Mouse (Mus musculus) induced T-regulatory cell, adult 2 months (primary cell): Measurements from ENCODE around the gene D2hgdh.
A peak's percentile ranks its signal among the peaks of the same experiment; 100 is the strongest.
"Not testable (repeated sequence)": the region's sequence is repeated elsewhere in the genome, so short reads cannot be mapped to it uniquely, and the experiment has no call there.

ENCODE experiments used
- DNase-seq: peaks from one replicate; pipeline ENCODE4 v3.0.0-alpha.2; 2012; ENCODE audit warnings: low read depth

Gene D2hgdh

DNA sequence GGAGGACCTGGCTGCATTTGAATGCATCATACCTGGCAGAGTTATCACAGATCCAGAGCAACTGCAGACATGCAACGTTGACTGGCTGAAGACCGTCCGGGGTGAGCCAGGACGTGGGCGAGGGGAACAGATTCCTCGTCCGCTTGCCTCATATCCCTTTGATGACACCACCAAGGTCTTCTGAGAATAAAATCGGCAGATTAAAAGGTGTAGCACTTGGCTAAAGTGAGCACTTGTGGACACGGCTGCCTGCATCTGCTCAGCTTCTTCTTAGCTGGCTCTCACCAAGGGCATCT lies 1.8 kb downstream of the D2hgdh start:
- DNase-seq: no peak

GRCm38 (mm10) chr1:93832754-93833360 lies 8.1 kb downstream of the D2hgdh start:
- DNase-seq: peak; percentile 26

GRCm38 (mm10) chr1:93834671-93835150 lies 10.0 kb downstream of the D2hgdh start:
- DNase-seq: no peak

DNA sequence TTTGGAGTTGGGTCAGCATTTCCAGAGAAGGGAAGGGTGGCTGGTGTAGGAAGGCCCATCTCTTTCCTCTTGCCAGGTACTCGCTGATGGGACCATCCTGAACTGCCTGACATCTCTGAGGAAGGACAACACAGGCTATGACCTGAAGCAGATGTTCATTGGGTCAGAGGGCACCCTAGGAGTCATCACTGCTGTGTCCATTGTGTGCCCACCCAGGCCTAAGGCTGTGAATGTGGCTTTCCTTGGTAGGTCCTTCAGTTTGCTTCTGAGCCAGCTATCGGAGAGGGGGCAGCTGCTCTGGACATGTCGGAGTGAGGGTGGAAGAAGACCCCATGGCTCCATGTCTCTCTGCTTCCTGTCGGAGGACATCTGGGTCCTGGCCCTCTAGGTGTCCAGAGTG lies 10.5 kb downstream of the D2hgdh start:
- no peak for DNase-seq

DNA sequence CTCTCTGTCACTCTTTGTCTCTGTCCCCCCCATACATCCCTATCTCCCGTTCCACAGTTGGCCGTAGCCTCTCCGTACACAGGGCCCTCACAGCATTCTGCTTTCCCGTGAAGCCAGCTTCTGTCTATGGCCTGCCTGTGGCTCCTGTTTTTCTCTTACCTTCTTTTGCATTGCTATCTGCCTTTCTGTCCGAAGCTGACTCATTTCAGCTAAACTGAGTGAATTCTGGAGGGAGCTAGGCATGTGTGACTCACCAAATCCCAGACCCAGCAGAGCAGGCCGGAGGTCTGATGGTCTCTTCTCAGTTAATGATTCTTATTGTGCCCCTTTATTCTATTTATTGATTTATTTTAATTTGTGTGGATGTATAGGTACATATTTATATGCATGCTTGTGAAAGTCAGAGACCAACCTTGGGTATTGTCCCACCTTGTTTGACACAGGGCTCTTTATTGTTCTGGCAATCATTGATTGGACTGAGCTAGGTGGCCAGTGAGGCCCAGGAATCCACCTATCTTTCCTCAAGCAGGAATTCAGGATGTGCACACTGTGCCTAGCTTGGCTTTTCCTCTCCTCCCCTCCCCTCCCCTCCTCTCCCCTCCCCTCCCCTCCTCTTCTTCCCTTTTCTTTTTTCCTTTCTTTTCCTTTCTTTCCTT lies 11.3 kb downstream of the D2hgdh start:
- DNase-seq: no peak

DNA sequence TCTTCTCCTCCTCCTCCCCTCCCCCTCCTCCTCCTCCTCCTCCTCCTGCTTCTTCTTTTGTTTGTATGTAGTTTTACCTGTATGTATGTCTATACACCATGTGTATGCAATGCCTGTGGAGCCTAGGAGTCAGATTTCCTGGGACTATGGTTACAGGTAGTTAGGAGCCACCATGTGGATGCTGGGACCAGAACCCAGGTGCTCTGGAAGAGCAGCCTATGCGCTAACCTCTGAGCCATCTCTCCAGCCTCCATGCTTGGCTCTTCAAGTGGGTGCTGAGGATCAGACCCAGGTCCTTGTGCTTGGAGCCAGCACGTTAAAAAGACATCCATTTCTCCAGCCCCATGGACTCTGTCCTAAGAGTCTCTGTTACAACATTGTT lies 11.8 kb downstream of the D2hgdh start:
- no peak for DNase-seq

- DNase-seq: no peak
These were observed 12.6 kb downstream of the D2hgdh start for GRCm38 (mm10) chr1:93837335-93837734.

DNA sequence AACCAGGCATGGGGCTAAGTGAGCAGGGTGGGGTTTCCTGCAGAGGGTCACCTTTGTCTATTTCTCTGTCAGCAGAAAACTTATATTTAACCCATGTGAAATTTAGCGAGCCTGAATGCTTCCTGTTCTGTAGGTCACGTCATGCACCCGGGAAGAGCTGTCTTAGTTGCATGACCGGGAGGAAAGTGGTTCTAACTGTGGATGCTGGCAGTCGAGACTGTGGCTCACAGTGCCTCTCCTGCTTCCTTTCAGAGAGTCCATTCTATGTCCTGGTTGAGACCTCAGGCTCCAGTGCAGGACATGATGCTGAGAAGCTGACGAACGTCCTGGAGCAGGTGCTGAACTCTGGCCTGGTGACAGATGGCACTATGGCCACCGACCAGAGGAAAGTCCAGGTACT lies 13.9 kb downstream of the D2hgdh start:
- DNase-seq: not testable (repeated sequence)

- not testable (repeated sequence) for DNase-seq
These were observed 21.2 kb downstream of the D2hgdh start for GRCm38 (mm10) chr1:93845766-93846366.

GRCm38 (mm10) chr1:93855790-93856189 lies 31.1 kb downstream of the D2hgdh start:
- not testable (repeated sequence) for DNase-seq

GRCm38 (mm10) chr1:93857370-93857769 lies 32.7 kb downstream of the D2hgdh start:
- DNase-seq: no peak

GRCm38 (mm10) chr1:93857991-93858390 lies 33.3 kb downstream of the D2hgdh start:
- no peak for DNase-seq

DNA sequence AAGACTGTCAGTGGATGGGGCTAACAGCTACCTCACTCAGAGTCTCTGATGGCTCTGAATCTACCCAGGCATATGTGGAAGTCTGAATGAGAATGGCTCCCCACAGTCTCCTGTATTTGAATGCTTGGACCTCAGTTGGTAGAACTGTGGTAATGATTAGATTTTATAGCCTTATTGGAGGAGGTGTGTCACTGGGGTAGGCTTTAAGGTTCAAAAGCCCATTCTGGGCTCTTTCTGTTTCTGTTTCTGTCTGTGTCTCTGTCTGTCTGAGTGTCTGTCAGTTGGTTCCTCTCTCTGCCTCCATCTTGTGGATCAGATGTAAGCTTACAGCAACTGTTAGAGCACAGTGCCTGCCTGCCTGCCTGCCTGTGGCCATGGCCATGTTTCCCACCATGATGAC lies 34.9 kb downstream of the D2hgdh start:
- peak; percentile 6 for DNase-seq

GRCm38 (mm10) chr1:93861048-93861447 lies 36.3 kb downstream of the D2hgdh start, which contains the start of gene Gal3st2:
TSS of gene Gal3st2 (plus strand) at chr1:93861306.
- not testable (repeated sequence) for DNase-seq

DNA sequence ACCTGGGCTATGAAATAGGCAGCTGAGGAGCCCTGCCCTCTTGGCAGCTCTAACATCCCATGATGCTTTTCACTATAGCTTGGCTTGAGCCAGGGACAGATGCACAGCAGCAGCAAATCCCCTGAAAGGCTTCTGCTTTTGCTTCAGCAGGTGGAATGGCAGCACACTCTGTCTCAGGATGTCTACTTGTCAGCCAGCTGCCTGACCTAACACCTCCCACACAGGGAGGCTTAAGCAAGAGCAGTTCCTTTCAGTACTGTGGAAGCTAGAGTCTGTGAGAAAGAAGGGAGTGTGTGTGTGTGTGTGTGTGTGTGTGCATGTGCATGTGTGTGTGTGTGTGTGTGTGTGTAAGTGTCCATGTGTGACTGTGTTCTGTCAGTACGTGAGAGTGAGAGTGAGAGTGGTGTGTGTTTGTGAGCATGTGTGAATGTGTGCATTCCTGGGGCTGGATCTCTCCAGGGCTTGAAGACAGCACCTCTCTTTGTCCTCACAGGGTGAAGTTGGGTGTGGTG lies 46.9 kb downstream of the D2hgdh start:
- not testable (repeated sequence) for DNase-seq

DNA sequence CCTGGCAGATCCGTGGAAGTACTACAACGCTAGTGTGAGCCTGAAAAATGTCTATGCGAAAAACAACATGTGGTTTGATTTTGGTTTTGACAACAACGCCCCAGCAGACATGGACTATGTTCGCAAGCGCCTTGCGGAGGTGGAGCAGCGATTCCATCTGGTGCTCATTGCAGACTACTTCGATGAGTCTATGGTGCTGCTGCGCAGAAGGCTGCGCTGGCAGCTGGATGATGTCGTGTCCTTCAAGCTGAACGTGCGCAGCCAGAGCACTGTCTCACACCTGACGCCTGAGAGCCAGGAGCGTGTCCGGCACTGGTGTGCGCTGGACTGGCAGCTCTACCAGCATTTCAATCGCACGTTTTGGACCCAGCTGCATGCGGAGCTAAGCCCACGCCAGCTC lies 49.7 kb downstream of the D2hgdh start:
- not testable (repeated sequence) for DNase-seq

GRCm38 (mm10) chr1:93881778-93882177 lies 57.1 kb downstream of the D2hgdh start:
- not testable (repeated sequence) for DNase-seq

DNA sequence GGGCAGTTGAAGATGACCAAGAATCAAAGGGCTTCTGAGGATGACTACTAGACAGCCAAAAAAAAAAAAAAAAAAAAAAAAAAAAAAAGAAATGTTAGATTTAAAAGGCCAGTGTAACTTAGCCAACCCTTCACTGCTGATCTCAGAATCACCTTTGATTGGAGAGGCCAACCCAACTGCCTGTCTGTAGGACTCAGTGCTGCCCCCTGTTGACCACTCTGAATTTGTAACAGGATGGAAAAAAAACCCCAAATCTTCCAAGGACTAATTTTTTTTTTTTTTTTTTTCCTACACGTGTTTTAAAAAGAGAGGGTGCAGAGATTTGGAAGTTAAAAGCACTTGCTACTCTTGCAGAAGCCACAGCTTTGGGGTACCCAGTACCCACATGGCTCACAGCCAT lies 66.2 kb downstream of the D2hgdh start:
- peak; percentile 8 for DNase-seq

GRCm38 (mm10) chr1:93897395-93897794 lies 72.7 kb downstream of the D2hgdh start:
- not testable (repeated sequence) for DNase-seq

- DNase-seq: not testable (repeated sequence)
These were observed 76.6 kb downstream of the D2hgdh start for GRCm38 (mm10) chr1:93901291-93901690.
